ENCODE assay signal across 18 mouse cellular contexts in the genomic region with DNA sequence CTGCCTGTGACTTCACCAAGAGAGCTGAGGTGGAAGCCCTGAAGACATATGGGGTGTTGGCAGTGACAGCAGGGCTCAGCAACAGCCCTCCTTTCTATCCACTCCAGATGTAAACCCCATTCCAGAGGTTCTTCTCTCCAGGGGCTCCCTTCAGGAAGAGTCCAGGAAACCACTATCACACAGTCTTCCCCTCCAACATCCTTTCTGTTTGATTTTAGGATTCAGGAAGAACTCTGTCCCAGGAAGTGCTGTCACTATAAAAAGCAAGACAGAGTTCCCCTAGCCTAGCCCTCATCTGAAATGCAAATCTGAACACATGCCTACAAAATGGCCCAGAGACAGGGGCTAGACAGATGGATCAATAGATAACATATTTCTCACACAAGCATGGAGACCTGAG.
A peak's percentile ranks its signal among the peaks of the same experiment; 100 is the strongest.
DNase-seq lines count a peak whose midpoint lies in the region; TF ChIP-seq lines count a peak whose summit lies in the region.
"Had no signal": no experiment of that assay in that cellular context is flagged by ENCODE, and none has a peak within 500 bp of the region (broad histone marks: within the 10 kb centered on the region; RNA-seq: fewer than 3 reads in every experiment).

No protein-coding gene starts in this region.

- no peaks in the 10 kb centered on the region; the same call in none of the 2 replicates for H3K36me3 ChIP-seq in testis, adult 2 months (ENCODE audit: control insufficient read depth, insufficient read depth, low read length)
- H3K36me3 ChIP-seq: embryonic facial prominence, embryonic 10.5 days; embryonic facial prominence, embryonic 12.5 days; forebrain, embryonic 15.5 days; G1E had no signal

- H3K27ac ChIP-seq in testis, adult 2 months (ENCODE audit: control insufficient read depth, insufficient read depth, low read depth, low read length), result no peak overlapping the region
- H3K27ac ChIP-seq: embryonic facial prominence, embryonic 10.5 days; embryonic facial prominence, embryonic 12.5 days; forebrain, embryonic 13.5 days; forebrain, embryonic 15.5 days had no signal

- intact Hi-C loops in heart, postnatal 14 days (cut with DNase I), result loop anchor here (10.0 kb wide), 1 partner anchor 302 kb away; no protein-coding TSS in a partner anchor

- peaks cover 6% of the 10 kb centered on the region for H3K4me1 ChIP-seq in testis, adult 2 months (ENCODE audit: control insufficient read depth, insufficient read depth, low read length)

- no peak for TF ChIP-seq POLR2A in testis, adult 2 months (IDR thresholded peaks at IDR 0.05; ENCODE audit: control insufficient read depth, low read depth, low read length)

- DNase-seq in adrenal gland, adult (ENCODE audit: inconsistent age in 2 of 2, low spot score in 1 of 2), result peak; percentile 5 to 25
- no peak for DNase-seq in adrenal gland, postnatal 4 days (ENCODE audit: low spot score in 2 of 2)
- no peak for DNase-seq in testis, postnatal 14 days (ENCODE audit: low spot score)
- DNase-seq in heart, postnatal 14 days, result no peak
- DNase-seq: adrenal gland, adult 2 months; adrenal gland, postnatal 10 days; cerebellum, adult 11-12 months; cerebellum, adult 2 months; cerebellum, adult 9-10 months; cerebellum, postnatal 10 days; cerebellum, postnatal 25 days; forebrain, postnatal 0 days had no signal

- H3K4me3 ChIP-seq in testis, adult 2 months (ENCODE audit: control insufficient read depth, low read depth, low read length), result peak overlapping the region; percentile 10; the same call in 1 of the 2 replicates
- H3K4me3 ChIP-seq: embryonic facial prominence, embryonic 10.5 days; embryonic facial prominence, embryonic 12.5 days; forebrain, embryonic 13.5 days; forebrain, embryonic 15.5 days had no signal

- no peak for TF ChIP-seq CTCF in testis, adult 2 months (IDR thresholded peaks at IDR 0.05; ENCODE audit: control insufficient read depth, insufficient read depth, insufficient replicate concordance, low read depth, low read length)

- no peaks in the 10 kb centered on the region for H3K27me3 ChIP-seq in testis, adult 2 months (ENCODE audit: control insufficient read depth, insufficient read depth, low read length)
- H3K27me3 ChIP-seq: forebrain, embryonic 13.5 days; forebrain, embryonic 15.5 days had no signal

Comparison
In these comparisons a context has a peak if more than half of its experiments do, and no peak if none do; other contexts are left out.
1. DNase-seq: peak in adrenal gland, adult (2 of 2); none in adrenal gland, postnatal 4 days (0 of 2), testis, postnatal 14 days (single experiment) and heart, postnatal 14 days (0 of 2).